Mouse (Mus musculus) midbrain, postnatal 0 days (tissue): ENCODE measurements around the gene Mctp1. TPM values are rescaled to one million over a fixed set of nuclear protein-coding genes. Genes with fewer than 3 reads are reported as not detected.

Source experiments
- ATAC-seq: fragments of 200-750 bp; cut with Nextera tagmentation; 2 replicates; pipeline ENCODE4 v1.8.0; 2017; ENCODE audit warnings: moderate number of reproducible peaks, mild to moderate bottlenecking, moderate TSS enrichment, moderate library complexity; ENCODE audit not compliant: low FRiP score
- DNase-seq: peaks from one replicate; pipeline ENCODE4 v3.0.0-alpha.2; 2015; ENCODE audit warnings: low spot score
- H3K27ac ChIP-seq: fragments of 300-500 bp; sonication (generic); 2 replicates; pipeline ENCODE4 v1.5.1; 2014; ENCODE audit warnings: low read depth, mild to moderate bottlenecking, low read length, mixed read lengths
- H3K27me3 ChIP-seq: fragments of 300-500 bp; sonication (generic); 2 replicates; pipeline ENCODE4 v1.6.1; 2014; ENCODE audit warnings: low read length, control low read depth, mixed read lengths; ENCODE audit not compliant: insufficient read depth
- H3K36me3 ChIP-seq: fragments of 300-500 bp; sonication (generic); 2 replicates; pipeline ENCODE4 v1.6.1; 2014; ENCODE audit warnings: low read length, control low read depth, mixed read lengths; ENCODE audit not compliant: insufficient read depth
- H3K4me1 ChIP-seq: fragments of 300-500 bp; sonication (generic); 2 replicates; pipeline ENCODE4 v1.6.1; 2014; ENCODE audit warnings: mild to moderate bottlenecking, control low read depth, antibody characterized with exemption, low read length, mixed read lengths; ENCODE audit not compliant: insufficient read depth
- H3K4me2 ChIP-seq: fragments of 300-500 bp; sonication (generic); 2 replicates; pipeline ENCODE4 v1.6.1; 2014; ENCODE audit warnings: low read depth, mild to moderate bottlenecking, low read length, mixed read lengths; ENCODE audit not compliant: poor library complexity, severe bottlenecking
- H3K4me3 ChIP-seq: fragments of 300-500 bp; sonication (generic); 2 replicates; pipeline ENCODE4 v1.5.1; 2014; ENCODE audit warnings: low read depth, mild to moderate bottlenecking, low read length, moderate library complexity
- H3K9ac ChIP-seq: fragments of 300-500 bp; sonication (generic); replicated peaks from 2 replicates; pipeline ENCODE4 v1.6.1; 2014; ENCODE audit warnings: mild to moderate bottlenecking, low read length, moderate library complexity, mixed read lengths; ENCODE audit not compliant: poor library complexity, severe bottlenecking
- H3K9me3 ChIP-seq: fragments of 300-500 bp; sonication (generic); 2 replicates; pipeline ENCODE4 v1.6.1; 2016; ENCODE audit warnings: low read length, control low read depth
- CTCF ChIP-seq: IDR thresholded peaks from 2 replicates; pipeline ENCODE4 v1.5.1; 2016; ENCODE audit warnings: antibody characterized with exemption, mild to moderate bottlenecking
- WGBS: fragments of 180-500 bp; shearing (Covaris S2); extraction: QIAGEN DNeasy Blood & Tissue Kit; methylation state at CpG from one replicate; pipeline ENCODE4 v1.1.7; 2014; 5-methylcytosine and 5-hydroxymethylcytosine counted together
- polyA plus RNA-seq: library from polyadenylated mRNA; unstranded; fragments of >200 nt; fragmentation: Nextera tagmentation; extraction: Ambion mirVana; gene quantifications from 2 replicates; pipeline ENCODE4 v1.2.1, GENCODE M21; 2015
- total RNA-seq: library from RNA; depleted of rRNA; stranded (reverse); fragments of >200 nt; gene quantifications from 2 replicates; pipeline ENCODE4 v1.2.3, GENCODE M21; 2014

Gene Mctp1
- total and polyA plus RNA-seq, 2 experiments from 2014 or later, result 3.9 to 7.0 TPM

DNA sequence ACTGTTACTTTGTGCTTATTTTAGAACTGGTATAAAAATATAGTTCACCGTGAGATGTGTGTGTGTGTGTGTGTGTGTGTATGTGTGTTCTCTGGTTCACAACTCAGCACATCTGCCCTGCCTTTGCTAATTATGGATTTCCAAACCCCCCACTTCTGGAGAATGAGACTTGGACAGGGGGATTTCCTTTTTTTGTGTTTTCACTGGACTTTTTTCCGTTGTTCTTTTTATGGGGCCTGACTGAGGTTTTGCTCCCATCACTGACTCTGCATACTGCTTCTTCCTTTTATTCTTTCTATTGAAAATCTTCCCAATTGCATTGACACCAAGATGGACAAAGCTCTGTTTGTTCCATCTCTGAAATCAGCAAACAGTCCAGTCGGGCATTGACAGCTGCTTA lies 438.7 kb downstream of the Mctp1 start:
- no peak for ATAC-seq
- Histone ChIP-seq H3K4me3 (no peak overlapping the region), H3K4me1 (no peaks in the 10 kb centered on the region), H3K9ac (no peak overlapping the region), H3K27me3 (no peaks in the 10 kb centered on the region), H3K9me3 (no peaks in the 10 kb centered on the region), H3K27ac (no peak overlapping the region), H3K4me2 (no peak overlapping the region), H3K36me3 (no peaks in the 10 kb centered on the region)
- TF ChIP-seq CTCF, result no peak
- DNase-seq, result no peak
- WGBS, result 59% methylated on average over 3 of the region's 3 CpGs

DNA sequence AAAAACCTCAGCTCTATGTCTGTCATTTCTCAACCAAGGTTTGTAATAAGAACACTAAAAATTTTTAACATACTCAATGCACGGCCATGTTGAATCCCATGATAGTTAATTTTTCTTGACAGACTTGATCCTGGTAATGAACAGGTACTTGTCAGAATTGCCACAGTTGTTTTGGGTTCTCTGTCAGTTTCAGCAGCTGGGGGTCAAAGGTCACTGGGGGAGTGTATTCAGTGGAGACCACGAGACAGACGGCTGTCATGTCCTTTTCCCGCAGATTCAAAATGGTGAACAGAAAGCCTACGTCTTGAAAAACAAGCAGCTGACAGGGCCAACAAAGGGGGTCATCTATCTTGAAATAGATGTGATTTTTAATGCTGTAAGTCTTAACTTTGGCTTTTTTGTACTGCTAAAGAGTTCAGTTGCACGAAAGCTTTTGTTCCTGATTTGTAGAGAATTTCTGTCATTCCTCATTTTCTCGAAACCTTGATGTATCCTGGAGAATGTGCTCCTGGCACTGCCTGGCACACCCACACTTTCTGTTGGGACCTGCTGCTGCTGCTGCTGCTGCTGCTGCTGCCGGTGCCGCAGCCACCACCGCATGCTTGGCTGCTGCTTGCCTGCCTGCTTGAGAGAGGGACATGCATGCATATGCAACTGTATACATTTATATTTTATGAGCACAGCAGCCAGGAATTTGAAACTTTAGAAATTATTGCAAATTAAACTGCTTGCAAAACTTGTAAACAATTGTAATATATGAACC lies 440.8 kb downstream of the Mctp1 start:
- no peak overlapping the region for H3K9ac ChIP-seq
- no peak overlapping the region for H3K27ac ChIP-seq
- ATAC-seq (no peak), DNase-seq (no peak)
- H3K27me3 ChIP-seq, result no peaks in the 10 kb centered on the region
- no peaks in the 10 kb centered on the region for H3K9me3 ChIP-seq
- H3K36me3 ChIP-seq, result no peaks in the 10 kb centered on the region
- WGBS, result 41% methylated on average over 10 of the region's 10 CpGs
- no peak overlapping the region for H3K4me2 ChIP-seq
- no peak for TF ChIP-seq CTCF
- H3K4me3 ChIP-seq, result no peak overlapping the region
- no peaks in the 10 kb centered on the region for H3K4me1 ChIP-seq

DNA sequence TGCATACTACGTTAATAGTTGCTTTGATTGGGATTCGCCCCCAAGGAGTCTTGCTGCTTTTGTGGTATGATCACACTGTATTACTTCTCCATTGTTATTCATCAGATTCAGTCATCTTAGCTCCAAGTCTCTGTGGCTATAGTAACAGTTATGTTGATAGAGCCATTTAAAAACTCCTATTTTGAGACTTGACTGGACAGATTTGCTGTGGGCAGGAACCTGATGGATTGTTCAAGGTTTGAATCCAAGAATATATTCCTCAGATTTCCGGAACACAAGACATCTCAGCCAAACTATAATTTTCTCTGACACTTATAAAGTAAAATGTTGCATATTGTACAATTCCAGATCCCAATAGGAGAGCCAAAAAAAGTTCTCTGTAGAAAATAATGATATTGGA lies 443.4 kb downstream of the Mctp1 start:
- Histone ChIP-seq H3K4me2 (no peak overlapping the region), H3K36me3 (no peaks in the 10 kb centered on the region), H3K27ac (no peak overlapping the region), H3K9ac (no peak overlapping the region), H3K27me3 (no peaks in the 10 kb centered on the region), H3K9me3 (no peaks in the 10 kb centered on the region), H3K4me1 (no peaks in the 10 kb centered on the region), H3K4me3 (no peak overlapping the region)
- ATAC-seq, result no peak
- 59% methylated on average over 3 of the region's 3 CpGs for WGBS
- DNase-seq, result no peak
- TF ChIP-seq CTCF, result no peak

DNA sequence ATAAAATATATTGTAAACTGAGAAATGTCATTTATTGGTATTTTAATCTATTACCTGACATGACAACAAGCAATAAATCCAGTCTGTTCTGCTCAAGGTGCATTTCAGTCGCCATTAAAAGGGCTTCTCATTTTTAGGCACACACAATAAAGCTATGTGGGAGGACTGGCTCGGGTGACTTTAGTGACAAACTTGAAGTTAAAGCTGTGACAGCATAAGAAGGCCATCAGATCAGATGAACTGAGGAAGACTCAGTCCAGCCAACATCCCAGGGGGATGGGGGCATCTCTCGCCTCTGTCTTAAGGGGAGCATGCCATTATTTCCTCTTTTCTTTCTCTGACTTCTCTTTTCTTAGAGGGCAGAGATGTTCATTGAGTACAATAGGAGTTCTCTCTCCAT lies 453.7 kb downstream of the Mctp1 start:
- Histone ChIP-seq H3K9me3 (no peaks in the 10 kb centered on the region), H3K4me3 (no peak overlapping the region), H3K9ac (no peak overlapping the region), H3K36me3 (no peaks in the 10 kb centered on the region), H3K4me1 (no peaks in the 10 kb centered on the region), H3K27ac (no peak overlapping the region), H3K4me2 (no peak overlapping the region), H3K27me3 (no peaks in the 10 kb centered on the region)
- TF ChIP-seq CTCF, result no peak
- no peak for ATAC-seq
- 74% methylated on average over 3 of the region's 3 CpGs for WGBS
- DNase-seq, result no peak

GRCm38 (mm10) chr13:76840712-76841111 lies 456.4 kb downstream of the Mctp1 start:
- TF ChIP-seq CTCF, result no peak
- WGBS, result 78% methylated on average over 5 of the region's 5 CpGs

GRCm38 (mm10) chr13:76844629-76845255 lies 460.4 kb downstream of the Mctp1 start:
- no peak overlapping the region for H3K4me3 ChIP-seq
- H3K27ac ChIP-seq, result no peak overlapping the region
- no peaks in the 10 kb centered on the region for H3K4me1 ChIP-seq
- peak; percentile 86 for DNase-seq
- H3K4me2 ChIP-seq, result no peak overlapping the region
- H3K27me3 ChIP-seq, result no peaks in the 10 kb centered on the region
- TF ChIP-seq CTCF, result peak; percentile 92
- 49% methylated on average over 8 of the region's 8 CpGs for WGBS
- H3K9me3 ChIP-seq, result no peaks in the 10 kb centered on the region
- ATAC-seq, result peak; percentile 58
- H3K9ac ChIP-seq, result no peak overlapping the region
- no peaks in the 10 kb centered on the region for H3K36me3 ChIP-seq

More at GRCm38 (mm10) chr13:76840712-76841111, 456.4 kb downstream of the Mctp1 start:
- no peak for DNase-seq
- Histone ChIP-seq H3K36me3 (no peaks in the 10 kb centered on the region), H3K4me1 (no peaks in the 10 kb centered on the region), H3K27me3 (no peaks in the 10 kb centered on the region), H3K4me3 (no peak overlapping the region), H3K27ac (no peak overlapping the region), H3K9ac (no peak overlapping the region), H3K9me3 (no peaks in the 10 kb centered on the region), H3K4me2 (no peak overlapping the region)
- no peak for ATAC-seq
